9 mouse cellular contexts compared by ENCODE assay signal in the genomic region with DNA sequence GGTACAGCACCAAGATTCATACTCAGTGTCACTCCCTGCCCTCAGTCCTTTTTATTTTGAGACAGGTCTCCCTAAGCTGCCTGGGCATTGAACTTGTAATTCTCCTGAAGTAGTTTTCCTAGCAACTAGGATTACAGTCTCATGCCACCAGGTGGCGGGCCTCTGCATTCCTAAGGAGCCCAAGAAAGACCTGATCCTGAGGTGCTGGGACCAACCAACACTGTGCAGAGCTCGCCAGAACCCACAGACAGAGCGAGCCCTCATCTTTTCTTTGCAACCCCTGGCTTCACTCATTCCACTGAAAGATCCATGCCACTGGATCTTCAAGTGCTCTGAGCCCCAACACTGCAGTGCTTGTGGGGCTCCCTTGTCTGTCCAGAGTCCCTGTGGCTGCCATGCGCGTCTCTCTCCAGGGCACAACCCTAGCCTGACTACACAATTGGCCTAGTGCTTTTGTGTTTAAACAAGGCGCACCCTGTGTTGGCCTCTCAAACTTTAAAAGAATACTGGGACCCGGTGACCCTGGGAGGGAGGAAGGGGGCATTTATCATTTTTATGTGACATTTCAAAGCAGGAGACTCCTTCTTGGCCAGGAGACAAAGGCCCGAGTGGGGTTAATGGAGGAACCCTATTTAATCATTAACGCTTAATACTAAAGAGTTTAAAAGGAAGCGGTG.
A peak's percentile ranks its signal among the peaks of the same experiment; 100 is the strongest.
DNase-seq lines count a peak whose midpoint lies in the region; ATAC-seq lines count a peak whose summit lies in the region.
"Had no signal": no experiment of that assay in that cellular context is flagged by ENCODE, and none has a peak within 500 bp of the region (broad histone marks: within the 10 kb centered on the region; RNA-seq: fewer than 3 reads in every experiment).

No protein-coding gene starts in this region.

- H3K9ac ChIP-seq in midbrain, embryonic 16.5 days (ENCODE audit: low read depth, low read length), result no peak overlapping the region
- H3K9ac ChIP-seq in neural tube, embryonic 12.5 days, result no peak overlapping the region

- ATAC-seq in midbrain, embryonic 16.5 days, result no peak
- ATAC-seq in neural tube, embryonic 12.5 days (ENCODE audit: low FRiP score, low read depth), result peak; percentile 78
- ATAC-seq in megakaryocyte-erythroid progenitor cell, adult 5-6 weeks (replicated peaks; ENCODE audit: low FRiP score, low TSS enrichment, poor library complexity, severe bottlenecking), result no peak

- peak overlapping the region; percentile 24; the same call in 1 of the 2 replicates for H3K27ac ChIP-seq in midbrain, embryonic 10.5 days (replicated peaks)
- H3K27ac ChIP-seq in midbrain, embryonic 16.5 days (ENCODE audit: low read length), result no peak overlapping the region
- H3K27ac ChIP-seq in neural tube, embryonic 12.5 days, result no peak overlapping the region

- H3K4me3 ChIP-seq in midbrain, embryonic 10.5 days, result no peak overlapping the region
- H3K4me3 ChIP-seq in midbrain, embryonic 16.5 days (ENCODE audit: low read depth, low read length), result no peak overlapping the region
- no peak overlapping the region for H3K4me3 ChIP-seq in neural tube, embryonic 12.5 days
- H3K4me3 ChIP-seq: myocyte had no signal

- WGBS in midbrain, embryonic 10.5 days, result 55% methylated on average over 10 of the region's 10 CpGs
- WGBS in midbrain, embryonic 16.5 days, result 52% methylated on average over 10 of the region's 10 CpGs
- 7% methylated on average over 10 of the region's 10 CpGs for WGBS in neural tube, embryonic 12.5 days

- peak; percentile 8 to 12 for DNase-seq in cerebellum, adult 18-20 months
- no peak for DNase-seq in cerebellum, adult 11 months
- peak; percentile 71 for DNase-seq in midbrain, embryonic 10.5 days (ENCODE audit: low spot score)
- DNase-seq in embryo, embryonic 11.5 days (ENCODE audit: low read depth, low spot score), result peak; percentile 66
- DNase-seq in kidney, postnatal 36 days, result peak; percentile 63 to 80

- no peaks in the 10 kb centered on the region for H3K36me3 ChIP-seq in midbrain, embryonic 10.5 days
- no peaks in the 10 kb centered on the region for H3K36me3 ChIP-seq in midbrain, embryonic 16.5 days (ENCODE audit: control insufficient read depth, insufficient read depth, low read length)
- H3K36me3 ChIP-seq in neural tube, embryonic 12.5 days, result no peaks in the 10 kb centered on the region

- H3K27me3 ChIP-seq in midbrain, embryonic 10.5 days (ENCODE audit: low read depth, poor library complexity, severe bottlenecking), result peaks cover 6% of the 10 kb centered on the region; the same call in 1 of the 2 replicates
- H3K27me3 ChIP-seq in midbrain, embryonic 16.5 days (ENCODE audit: control insufficient read depth, insufficient read depth, low read depth, low read length), result no peaks in the 10 kb centered on the region; the same call in 1 of the 2 replicates
- peaks cover 8% of the 10 kb centered on the region; the same call in 1 of the 2 replicates for H3K27me3 ChIP-seq in neural tube, embryonic 12.5 days (replicated peaks)

- no peaks in the 10 kb centered on the region for H3K9me3 ChIP-seq in midbrain, embryonic 10.5 days (replicated peaks)
- no peaks in the 10 kb centered on the region for H3K9me3 ChIP-seq in midbrain, embryonic 16.5 days (replicated peaks; ENCODE audit: control insufficient read depth, low read length, poor library complexity, severe bottlenecking)
- no peaks in the 10 kb centered on the region for H3K9me3 ChIP-seq in neural tube, embryonic 12.5 days

- peaks cover 30% of the 10 kb centered on the region for H3K4me1 ChIP-seq in midbrain, embryonic 10.5 days
- no peaks in the 10 kb centered on the region for H3K4me1 ChIP-seq in midbrain, embryonic 16.5 days (ENCODE audit: control insufficient read depth, insufficient read depth, low read length)
- H3K4me1 ChIP-seq in neural tube, embryonic 12.5 days, result peaks cover 31% of the 10 kb centered on the region; the same call in 1 of the 2 replicates

- H3K4me2 ChIP-seq in midbrain, embryonic 16.5 days (ENCODE audit: low read length), result no peak overlapping the region
- no peak overlapping the region for H3K4me2 ChIP-seq in neural tube, embryonic 12.5 days (replicated peaks)
